Mouse (Mus musculus) spleen, postnatal 4 days (tissue): Measurements from ENCODE around the gene Hoxb4.

Source experiments
- DNase-seq, 2 experiments: peaks; one replicate each; pipeline ENCODE4 v3.0.0; 2022; ENCODE audit warnings: low spot score in 2 of 2

Hoxb4 gene

GRCm38 (mm10) chr11:96284774-96285734, 33.0 kb upstream of the Hoxb4 start:
- no peak for DNase-seq

- no peak for DNase-seq
Observed at GRCm38 (mm10) chr11:96285771-96286738, 32.0 kb upstream of the Hoxb4 start, which contains the start of gene Hoxb7. Gene Hoxb7 (plus strand): TSS chr11:96286623.

- DNase-seq = no peak
Observed at GRCm38 (mm10) chr11:96286739-96287385, 31.2 kb upstream of the Hoxb4 start.

GRCm38 (mm10) chr11:96287411-96287810, 30.7 kb upstream of the Hoxb4 start:
- no peak for DNase-seq

- no peak for DNase-seq
Observed at GRCm38 (mm10) chr11:96288455-96289221, 29.4 kb upstream of the Hoxb4 start.

- DNase-seq = no peak
Observed at GRCm38 (mm10) chr11:96289293-96289692, 28.8 kb upstream of the Hoxb4 start.

GRCm38 (mm10) chr11:96289837-96290236, 28.2 kb upstream of the Hoxb4 start:
- DNase-seq = no peak

GRCm38 (mm10) chr11:96290705-96291355, 27.2 kb upstream of the Hoxb4 start:
- DNase-seq = no peak

- DNase-seq = no peak
Observed at GRCm38 (mm10) chr11:96291681-96292564, 26.1 kb upstream of the Hoxb4 start, which contains the start of gene Hoxb6. Gene Hoxb6 (plus strand): TSS chr11:96292476.

- DNase-seq = no peak
Observed at GRCm38 (mm10) chr11:96292565-96293301, 25.3 kb upstream of the Hoxb4 start.

GRCm38 (mm10) chr11:96293302-96293921, 24.7 kb upstream of the Hoxb4 start:
- no peak for DNase-seq

- peak; percentile 52 to 81 for DNase-seq
Observed at GRCm38 (mm10) chr11:96294245-96295091, 23.6 kb upstream of the Hoxb4 start.

GRCm38 (mm10) chr11:96295092-96295835, 22.8 kb upstream of the Hoxb4 start:
- DNase-seq = no peak

GRCm38 (mm10) chr11:96296997-96297396, 21.1 kb upstream of the Hoxb4 start:
- no peak for DNase-seq

GRCm38 (mm10) chr11:96297428-96297827, 20.6 kb upstream of the Hoxb4 start:
- no peak for DNase-seq

- DNase-seq = no peak
Observed at GRCm38 (mm10) chr11:96297968-96298635, 20.0 kb upstream of the Hoxb4 start.
